Mouse (Mus musculus) T-cell, adult 2 months (primary cell): ENCODE results near the gene Gm6760.

Source experiments
- DNase-seq: peaks from one replicate; pipeline ENCODE4 v3.0.0; 2022; ENCODE audit warnings: low spot score

The Gm6760 gene

GRCm38 (mm10) chrX:64152098-64152497 is at the start of gene Gm6760:
TSS of gene Gm6760 (minus strand) at chrX:64152198.
- no peak for DNase-seq

- no peak for DNase-seq
Measured at GRCm38 (mm10) chrX:64181246-64181645, 29.2 kb upstream of the Gm6760 start.

GRCm38 (mm10) chrX:64173248-64173647 is 21.2 kb upstream of the Gm6760 start, which contains the start of gene 3830417A13Rik:
TSS of gene 3830417A13Rik (plus strand) at chrX:64173548.
- DNase-seq, result no peak
